Mouse (Mus musculus): ENCODE data around the gene Treh. TPM values are rescaled to one million over a fixed set of nuclear protein-coding genes. Genes with fewer than 3 reads are reported as not detected.
A peak's percentile ranks its signal among the peaks of the same experiment; 100 is the strongest.

Treh gene
- polyA plus RNA-seq, 1 experiment, result not detected

GRCm38 (mm10) chr9:44641616-44642015 is 31.4 kb upstream of the Treh start:
- no peak for TF ChIP-seq POLR2A (IDR thresholded peaks at IDR 0.05; ENCODE audit: low read depth, low read length)
- TF ChIP-seq CTCF (IDR thresholded peaks at IDR 0.05; ENCODE audit: extremely low read depth, insufficient read depth, insufficient read length, insufficient replicate concordance), result no peak
- Histone ChIP-seq H3K4me1 (ENCODE audit: control insufficient read depth, insufficient read depth, insufficient read length) (peaks cover 15% of the 10 kb centered on the region; the same call in 1 of the 2 replicates), H3K27me3 (ENCODE audit: control insufficient read depth, insufficient read depth, low read length) (no peaks in the 10 kb centered on the region), H3K27ac (ENCODE audit: insufficient read depth, low read length) (no peak overlapping the region), H3K36me3 (ENCODE audit: control insufficient read depth, insufficient read depth, low read length) (peaks cover 14% of the 10 kb centered on the region), H3K4me3 (ENCODE audit: extremely low read depth, insufficient read depth, insufficient read length) (no peak overlapping the region)
- WGBS, result 91% methylated on average over 2 of the region's 2 CpGs
- DNase-seq (ENCODE audit: low read depth in 1 of 2, low spot score in 2 of 2), result no peak

GRCm38 (mm10) chr9:44643103-44643502 is 29.9 kb upstream of the Treh start:
- 89% methylated on average over 7 of the region's 7 CpGs for WGBS
- DNase-seq (ENCODE audit: low read depth in 1 of 2, low spot score in 2 of 2), result no peak
- Histone ChIP-seq H3K36me3 (ENCODE audit: control insufficient read depth, insufficient read depth, low read length) (peaks cover 3% of the 10 kb centered on the region), H3K4me3 (ENCODE audit: extremely low read depth, insufficient read depth, insufficient read length) (no peak overlapping the region), H3K27ac (ENCODE audit: insufficient read depth, low read length) (no peak overlapping the region), H3K4me1 (ENCODE audit: control insufficient read depth, insufficient read depth, insufficient read length) (peaks cover 24% of the 10 kb centered on the region; the same call in 1 of the 2 replicates), H3K27me3 (ENCODE audit: control insufficient read depth, insufficient read depth, low read length) (no peaks in the 10 kb centered on the region)
- TF ChIP-seq POLR2A (IDR thresholded peaks at IDR 0.05; ENCODE audit: low read depth, low read length) (no peak), CTCF (IDR thresholded peaks at IDR 0.05; ENCODE audit: extremely low read depth, insufficient read depth, insufficient read length, insufficient replicate concordance) (no peak)

- Histone ChIP-seq H3K27ac (ENCODE audit: insufficient read depth, low read length) (no peak overlapping the region), H3K4me1 (ENCODE audit: control insufficient read depth, insufficient read depth, insufficient read length) (peaks cover 30% of the 10 kb centered on the region; the same call in 1 of the 2 replicates), H3K4me3 (ENCODE audit: extremely low read depth, insufficient read depth, insufficient read length) (no peak overlapping the region), H3K36me3 (ENCODE audit: control insufficient read depth, insufficient read depth, low read length) (peaks cover 1% of the 10 kb centered on the region; the same call in 1 of the 2 replicates), H3K27me3 (ENCODE audit: control insufficient read depth, insufficient read depth, low read length) (no peaks in the 10 kb centered on the region)
- TF ChIP-seq POLR2A (IDR thresholded peaks at IDR 0.05; ENCODE audit: low read depth, low read length), result no peak
- WGBS, result 96% methylated on average over 2 of the region's 2 CpGs
- DNase-seq (ENCODE audit: low read depth in 1 of 2, low spot score in 2 of 2), result no peak
These were observed 28.8 kb upstream of the Treh start for GRCm38 (mm10) chr9:44644186-44644585.

GRCm38 (mm10) chr9:44645481-44645880 is 27.6 kb upstream of the Treh start:
- H3K27ac ChIP-seq (ENCODE audit: insufficient read depth, low read length), result peak overlapping the region; percentile 87
- peak; percentile 11; the same call in 1 of the 2 replicates for TF ChIP-seq CTCF (IDR thresholded peaks at IDR 0.05; ENCODE audit: extremely low read depth, insufficient read depth, insufficient read length, insufficient replicate concordance)
- TF ChIP-seq POLR2A (IDR thresholded peaks at IDR 0.05; ENCODE audit: low read depth, low read length), result no peak
- H3K27me3 ChIP-seq (ENCODE audit: control insufficient read depth, insufficient read depth, low read length), result no peaks in the 10 kb centered on the region
- peak in 1 of 2 experiments; percentile 26 for DNase-seq (ENCODE audit: low read depth in 1 of 2, low spot score in 2 of 2)
- H3K4me1 ChIP-seq (ENCODE audit: control insufficient read depth, insufficient read depth, insufficient read length), result peaks cover 32% of the 10 kb centered on the region; the same call in 1 of the 2 replicates
- H3K4me3 ChIP-seq (ENCODE audit: extremely low read depth, insufficient read depth, insufficient read length), result peak overlapping the region; percentile 7; the same call in 1 of the 2 replicates
- peaks cover 1% of the 10 kb centered on the region; the same call in 1 of the 2 replicates for H3K36me3 ChIP-seq (ENCODE audit: control insufficient read depth, insufficient read depth, low read length)
- 23% methylated on average over 5 of the region's 5 CpGs for WGBS

GRCm38 (mm10) chr9:44645924-44646323 is 27.1 kb upstream of the Treh start:
- peak; percentile 67 to 87 for DNase-seq (ENCODE audit: low read depth in 1 of 2, low spot score in 2 of 2)
- Histone ChIP-seq H3K4me1 (ENCODE audit: control insufficient read depth, insufficient read depth, insufficient read length) (peaks cover 32% of the 10 kb centered on the region; the same call in 1 of the 2 replicates), H3K4me3 (ENCODE audit: extremely low read depth, insufficient read depth, insufficient read length) (peak overlapping the region; percentile 28; the same call in 1 of the 2 replicates), H3K27ac (ENCODE audit: insufficient read depth, low read length) (peak overlapping the region; percentile 87), H3K36me3 (ENCODE audit: control insufficient read depth, insufficient read depth, low read length) (no peaks in the 10 kb centered on the region), H3K27me3 (ENCODE audit: control insufficient read depth, insufficient read depth, low read length) (no peaks in the 10 kb centered on the region)
- 9% methylated on average over 15 of the region's 15 CpGs for WGBS
- TF ChIP-seq CTCF (IDR thresholded peaks at IDR 0.05; ENCODE audit: extremely low read depth, insufficient read depth, insufficient read length, insufficient replicate concordance) (no peak), POLR2A (IDR thresholded peaks at IDR 0.05; ENCODE audit: low read depth, low read length) (peak; percentile 7)

- H3K4me1 ChIP-seq (ENCODE audit: control insufficient read depth, insufficient read depth, insufficient read length), result peaks cover 32% of the 10 kb centered on the region; the same call in 1 of the 2 replicates
- H3K27ac ChIP-seq (ENCODE audit: insufficient read depth, low read length), result peak overlapping the region; percentile 76
- DNase-seq (ENCODE audit: low read depth in 1 of 2, low spot score in 2 of 2), result no peak
- no peak for TF ChIP-seq CTCF (IDR thresholded peaks at IDR 0.05; ENCODE audit: extremely low read depth, insufficient read depth, insufficient read length, insufficient replicate concordance)
- TF ChIP-seq POLR2A (IDR thresholded peaks at IDR 0.05; ENCODE audit: low read depth, low read length), result no peak
- no peaks in the 10 kb centered on the region for H3K27me3 ChIP-seq (ENCODE audit: control insufficient read depth, insufficient read depth, low read length)
- H3K4me3 ChIP-seq (ENCODE audit: extremely low read depth, insufficient read depth, insufficient read length), result peak overlapping the region; percentile 28; the same call in 1 of the 2 replicates
- 27% methylated on average over 6 of the region's 6 CpGs for WGBS
- H3K36me3 ChIP-seq (ENCODE audit: control insufficient read depth, insufficient read depth, low read length), result no peaks in the 10 kb centered on the region
These were observed 26.7 kb upstream of the Treh start for GRCm38 (mm10) chr9:44646366-44646765.

GRCm38 (mm10) chr9:44647026-44647425 is 26.0 kb upstream of the Treh start:
- no peaks in the 10 kb centered on the region for H3K27me3 ChIP-seq (ENCODE audit: control insufficient read depth, insufficient read depth, low read length)
- no peak overlapping the region for H3K4me3 ChIP-seq (ENCODE audit: extremely low read depth, insufficient read depth, insufficient read length)
- H3K4me1 ChIP-seq (ENCODE audit: control insufficient read depth, insufficient read depth, insufficient read length), result peaks cover 32% of the 10 kb centered on the region; the same call in 1 of the 2 replicates
- no peak overlapping the region for H3K27ac ChIP-seq (ENCODE audit: insufficient read depth, low read length)
- 75% methylated on average over 8 of the region's 8 CpGs for WGBS
- TF ChIP-seq CTCF (IDR thresholded peaks at IDR 0.05; ENCODE audit: extremely low read depth, insufficient read depth, insufficient read length, insufficient replicate concordance), result no peak
- TF ChIP-seq POLR2A (IDR thresholded peaks at IDR 0.05; ENCODE audit: low read depth, low read length), result no peak
- DNase-seq (ENCODE audit: low read depth in 1 of 2, low spot score in 2 of 2), result no peak
- no peaks in the 10 kb centered on the region for H3K36me3 ChIP-seq (ENCODE audit: control insufficient read depth, insufficient read depth, low read length)
